Mouse (Mus musculus) lung, adult 2 months (tissue): ENCODE data around the gene Olfr556.

Experiments used
- CTCF ChIP-seq: fragments of 200-500 bp; IDR thresholded peaks from 2 replicates; pipeline ENCODE4 v1.5.1; 2011; ENCODE audit warnings: mild to moderate bottlenecking, low read length, control low read depth; ENCODE audit not compliant: insufficient read depth
- POLR2A ChIP-seq: fragments of 200-500 bp; IDR thresholded peaks from 2 replicates; pipeline ENCODE4 v1.6.1; 2011; ENCODE audit warnings: low read depth, mild to moderate bottlenecking, control low read depth, low read length, borderline replicate concordance; ENCODE audit errors: extremely low read depth

- TF ChIP-seq POLR2A (no peak), CTCF (no peak)
Observed at GRCm38 (mm10) chr7:102619608-102620007, 45.1 kb upstream of the Olfr556 start.
